Mouse (Mus musculus): ENCODE measurements around the gene Pitpnc1.

Pitpnc1 gene

DNA sequence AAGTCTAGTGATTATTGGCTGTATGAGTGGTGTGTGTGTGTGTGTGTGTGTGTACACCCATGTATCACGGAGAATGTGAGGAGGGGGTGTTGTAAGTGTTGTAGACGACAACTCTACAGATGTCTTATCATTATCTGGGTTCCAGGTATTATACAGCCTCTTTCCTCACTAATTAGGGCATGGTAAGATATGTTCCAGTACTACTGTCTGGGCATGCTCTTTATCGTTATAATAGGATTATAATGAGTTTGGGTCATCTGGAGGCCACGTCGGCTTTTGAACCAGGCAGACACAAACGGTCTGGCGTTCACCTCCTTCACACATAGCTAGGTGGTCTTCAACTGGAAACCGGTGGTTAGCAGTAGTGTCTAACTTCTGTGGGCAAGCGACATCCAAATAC lies 58.9 kb downstream of the Pitpnc1 start:
- no peaks in the 10 kb centered on the region for H3K36me3 ChIP-seq (ENCODE audit: insufficient read depth, low read length)
- TF ChIP-seq CTCF (conservative IDR thresholded peaks at IDR 0.05; ENCODE audit: low read length) (no peak), NANOG (IDR thresholded peaks at IDR 0.05; ENCODE audit: borderline replicate concordance, low read length) (no peak), POU5F1 (IDR thresholded peaks at IDR 0.05; ENCODE audit: borderline replicate concordance, low read length) (no peak)
- no peaks in the 10 kb centered on the region for H3K27me3 ChIP-seq (ENCODE audit: insufficient read depth, low read length)
- H3K4me1 ChIP-seq (replicated peaks; ENCODE audit: low read depth, low read length): peaks cover 97% of the 10 kb centered on the region
- peak overlapping the region; percentile 67 for H3K4me3 ChIP-seq (replicated peaks; ENCODE audit: low read length)
- no peaks in the 10 kb centered on the region for H3K9me3 ChIP-seq (ENCODE audit: low read length)

GRCm38 (mm10) chr11:107410804-107411203 lies 59.7 kb downstream of the Pitpnc1 start:
- 0 out of 2 replicates have a peak overlapping the region, but pooled peaks have one; percentile 67 for H3K4me3 ChIP-seq (replicated peaks; ENCODE audit: low read length)
- H3K4me1 ChIP-seq (replicated peaks; ENCODE audit: low read depth, low read length): peaks cover 97% of the 10 kb centered on the region
- no peaks in the 10 kb centered on the region for H3K27me3 ChIP-seq (ENCODE audit: insufficient read depth, low read length)
- no peaks in the 10 kb centered on the region for H3K36me3 ChIP-seq (ENCODE audit: insufficient read depth, low read length)
- no peaks in the 10 kb centered on the region for H3K9me3 ChIP-seq (ENCODE audit: low read length)
- TF ChIP-seq POU5F1 (IDR thresholded peaks at IDR 0.05; ENCODE audit: borderline replicate concordance, low read length): no peak
- TF ChIP-seq NANOG (IDR thresholded peaks at IDR 0.05; ENCODE audit: borderline replicate concordance, low read length): no peak
- no peak for TF ChIP-seq CTCF (conservative IDR thresholded peaks at IDR 0.05; ENCODE audit: low read length)

DNA sequence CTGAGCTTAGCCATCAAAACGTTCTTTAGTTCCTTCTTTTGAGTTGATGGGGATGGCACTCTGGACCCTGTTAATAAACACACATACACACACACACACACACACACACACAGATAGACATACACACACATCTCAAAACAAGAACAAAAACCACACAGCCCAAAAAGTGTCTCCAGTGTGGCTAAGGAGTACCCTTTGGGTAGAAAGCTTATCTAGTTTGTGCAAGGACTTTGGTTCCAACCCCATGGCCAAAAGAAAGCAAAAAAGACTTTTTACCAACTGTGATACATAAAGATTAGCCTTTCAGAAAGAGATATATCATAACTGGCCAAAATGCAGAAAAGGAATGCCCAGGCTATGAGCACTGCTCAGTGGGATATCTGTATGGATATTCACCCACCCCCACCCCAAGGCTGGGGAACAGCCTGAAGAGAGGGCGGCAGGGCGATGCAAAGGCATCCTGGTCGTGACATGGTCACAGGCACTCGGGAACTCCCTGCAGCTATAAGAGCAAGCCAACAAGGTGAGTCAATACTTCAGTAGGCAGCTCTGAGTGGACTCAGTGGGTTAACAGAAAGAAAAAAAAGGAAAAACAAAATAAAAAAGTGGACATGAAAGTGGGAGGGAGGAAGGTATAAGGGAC lies 60.3 kb downstream of the Pitpnc1 start:
- H3K9me3 ChIP-seq (ENCODE audit: low read length): no peaks in the 10 kb centered on the region
- TF ChIP-seq POU5F1 (IDR thresholded peaks at IDR 0.05; ENCODE audit: borderline replicate concordance, low read length) (no peak), NANOG (IDR thresholded peaks at IDR 0.05; ENCODE audit: borderline replicate concordance, low read length) (no peak), CTCF (conservative IDR thresholded peaks at IDR 0.05; ENCODE audit: low read length) (no peak)
- no peaks in the 10 kb centered on the region for H3K27me3 ChIP-seq (ENCODE audit: insufficient read depth, low read length)
- H3K36me3 ChIP-seq (ENCODE audit: insufficient read depth, low read length): no peaks in the 10 kb centered on the region
- peaks cover 97% of the 10 kb centered on the region for H3K4me1 ChIP-seq (replicated peaks; ENCODE audit: low read depth, low read length)
- 0 out of 2 replicates have a peak overlapping the region, but pooled peaks have one; percentile 67 for H3K4me3 ChIP-seq (replicated peaks; ENCODE audit: low read length)

GRCm38 (mm10) chr11:107408886-107409285 lies 61.6 kb downstream of the Pitpnc1 start:
- Histone ChIP-seq H3K36me3 (ENCODE audit: insufficient read depth, low read length) (no peaks in the 10 kb centered on the region), H3K4me3 (replicated peaks; ENCODE audit: low read length) (peak overlapping the region; percentile 53), H3K9me3 (ENCODE audit: low read length) (no peaks in the 10 kb centered on the region), H3K27me3 (ENCODE audit: insufficient read depth, low read length) (no peaks in the 10 kb centered on the region), H3K4me1 (replicated peaks; ENCODE audit: low read depth, low read length) (peaks cover 96% of the 10 kb centered on the region)
- TF ChIP-seq POU5F1 (IDR thresholded peaks at IDR 0.05; ENCODE audit: borderline replicate concordance, low read length) (no peak), CTCF (conservative IDR thresholded peaks at IDR 0.05; ENCODE audit: low read length) (no peak), NANOG (IDR thresholded peaks at IDR 0.05; ENCODE audit: borderline replicate concordance, low read length) (no peak)

GRCm38 (mm10) chr11:107407698-107408097 lies 62.8 kb downstream of the Pitpnc1 start:
- 0 out of 2 replicates have a peak overlapping the region, but pooled peaks have one; percentile 7 for H3K4me3 ChIP-seq (replicated peaks; ENCODE audit: low read length)

GRCm38 (mm10) chr11:107405606-107406333 lies 64.7 kb downstream of the Pitpnc1 start:
- Histone ChIP-seq H3K9me3 (ENCODE audit: low read length) (no peaks in the 10 kb centered on the region), H3K4me3 (replicated peaks; ENCODE audit: low read length) (no peak overlapping the region), H3K27me3 (ENCODE audit: insufficient read depth, low read length) (no peaks in the 10 kb centered on the region), H3K36me3 (ENCODE audit: insufficient read depth, low read length) (peaks cover 4% of the 10 kb centered on the region), H3K4me1 (replicated peaks; ENCODE audit: low read depth, low read length) (peaks cover 98% of the 10 kb centered on the region)
- TF ChIP-seq CTCF (conservative IDR thresholded peaks at IDR 0.05; ENCODE audit: low read length) (no peak), NANOG (IDR thresholded peaks at IDR 0.05; ENCODE audit: borderline replicate concordance, low read length) (no peak), POU5F1 (IDR thresholded peaks at IDR 0.05; ENCODE audit: borderline replicate concordance, low read length) (no peak)

More at GRCm38 (mm10) chr11:107407698-107408097, 62.8 kb downstream of the Pitpnc1 start:
- H3K9me3 ChIP-seq (ENCODE audit: low read length): no peaks in the 10 kb centered on the region
- H3K4me1 ChIP-seq (replicated peaks; ENCODE audit: low read depth, low read length): peaks cover 97% of the 10 kb centered on the region
- TF ChIP-seq NANOG (IDR thresholded peaks at IDR 0.05; ENCODE audit: borderline replicate concordance, low read length): no peak
- TF ChIP-seq CTCF (conservative IDR thresholded peaks at IDR 0.05; ENCODE audit: low read length): no peak
- TF ChIP-seq POU5F1 (IDR thresholded peaks at IDR 0.05; ENCODE audit: borderline replicate concordance, low read length): no peak
- H3K36me3 ChIP-seq (ENCODE audit: insufficient read depth, low read length): no peaks in the 10 kb centered on the region
- H3K27me3 ChIP-seq (ENCODE audit: insufficient read depth, low read length): no peaks in the 10 kb centered on the region

GRCm38 (mm10) chr11:107403309-107403708 lies 67.2 kb downstream of the Pitpnc1 start:
- TF ChIP-seq POU5F1 (IDR thresholded peaks at IDR 0.05; ENCODE audit: borderline replicate concordance, low read length): no peak
- TF ChIP-seq CTCF (conservative IDR thresholded peaks at IDR 0.05; ENCODE audit: low read length): no peak
- no peak for TF ChIP-seq NANOG (IDR thresholded peaks at IDR 0.05; ENCODE audit: borderline replicate concordance, low read length)
- Histone ChIP-seq H3K27me3 (ENCODE audit: insufficient read depth, low read length) (no peaks in the 10 kb centered on the region), H3K36me3 (ENCODE audit: insufficient read depth, low read length) (peaks cover 25% of the 10 kb centered on the region), H3K4me3 (replicated peaks; ENCODE audit: low read length) (no peak overlapping the region), H3K9me3 (ENCODE audit: low read length) (no peaks in the 10 kb centered on the region), H3K4me1 (replicated peaks; ENCODE audit: low read depth, low read length) (peaks cover 90% of the 10 kb centered on the region)

GRCm38 (mm10) chr11:107401839-107402590 lies 68.5 kb downstream of the Pitpnc1 start:
- no peak overlapping the region for H3K4me3 ChIP-seq (replicated peaks; ENCODE audit: low read length)
- H3K27me3 ChIP-seq (ENCODE audit: insufficient read depth, low read length): no peaks in the 10 kb centered on the region
- peaks cover 25% of the 10 kb centered on the region for H3K36me3 ChIP-seq (ENCODE audit: insufficient read depth, low read length)
- peaks cover 90% of the 10 kb centered on the region for H3K4me1 ChIP-seq (replicated peaks; ENCODE audit: low read depth, low read length)
- H3K9me3 ChIP-seq (ENCODE audit: low read length): no peaks in the 10 kb centered on the region
- TF ChIP-seq POU5F1 (IDR thresholded peaks at IDR 0.05; ENCODE audit: borderline replicate concordance, low read length): no peak
- TF ChIP-seq CTCF (conservative IDR thresholded peaks at IDR 0.05; ENCODE audit: low read length): peak; percentile 51

Data from E14TG2a.4 (cell line).